In the genomic region with DNA sequence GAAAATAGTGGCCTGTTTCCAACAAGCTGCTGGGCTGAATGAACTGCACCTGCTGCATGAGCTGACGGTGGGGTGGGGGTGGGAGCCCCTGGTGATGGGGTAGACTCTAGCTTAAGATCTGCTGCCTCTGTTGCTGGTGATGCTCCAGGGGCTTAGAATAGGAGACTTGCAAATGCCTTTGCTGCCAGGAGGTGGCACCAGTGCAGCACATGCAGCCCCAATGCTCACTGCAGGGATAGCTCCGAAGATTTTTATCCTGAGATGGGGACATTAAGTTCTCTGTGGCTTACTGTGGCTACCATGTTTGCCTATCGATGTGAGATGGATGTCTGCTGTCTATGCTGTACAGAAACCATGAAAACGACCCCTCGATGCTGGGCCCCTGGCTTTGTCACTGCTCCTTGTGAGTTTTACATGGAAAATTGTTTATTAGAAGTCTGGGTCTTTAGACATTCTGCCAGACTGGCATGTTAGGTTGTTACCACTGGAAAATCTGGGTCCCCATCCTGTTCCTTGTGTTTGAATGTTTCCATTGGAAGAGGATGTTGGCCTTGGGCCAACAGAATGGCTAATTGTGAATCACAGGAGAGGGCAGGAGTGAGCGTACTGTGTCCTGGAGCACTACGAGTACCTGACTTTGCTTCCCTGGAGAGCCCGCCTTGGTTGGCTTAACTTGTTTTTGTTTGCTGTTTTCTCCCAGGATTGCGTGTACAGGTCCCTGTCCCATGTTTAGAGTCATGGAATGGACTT, we compare ENCODE assay signal across 9 mouse cellular contexts.
DNase-seq lines count a peak whose midpoint lies in the region; ATAC-seq and TF ChIP-seq lines count a peak whose summit lies in the region.
"Had no signal": no experiment of that assay in that cellular context is flagged by ENCODE, and none has a peak within 500 bp of the region (broad histone marks: within the 10 kb centered on the region; RNA-seq: fewer than 3 reads in every experiment).

No protein-coding gene starts in this region.

- no peaks in the 10 kb centered on the region for H3K9me3 ChIP-seq in hindbrain, embryonic 10.5 days
- no peaks in the 10 kb centered on the region for H3K9me3 ChIP-seq in midbrain, postnatal 0 days (ENCODE audit: low read length)
- H3K9me3 ChIP-seq: limb, embryonic 12.5 days had no signal

- H3K27ac ChIP-seq in hindbrain, embryonic 10.5 days, result no peak overlapping the region
- no peak overlapping the region for H3K27ac ChIP-seq in midbrain, postnatal 0 days (ENCODE audit: low read depth, low read length)
- H3K27ac ChIP-seq: limb, embryonic 12.5 days had no signal

- H3K4me3 ChIP-seq in hindbrain, embryonic 10.5 days, result no peak overlapping the region
- no peak overlapping the region for H3K4me3 ChIP-seq in midbrain, postnatal 0 days (ENCODE audit: low read depth, low read length)
- H3K4me3 ChIP-seq: limb, embryonic 12.5 days had no signal

- peaks cover 44% of the 10 kb centered on the region for H3K27me3 ChIP-seq in hindbrain, embryonic 10.5 days (ENCODE audit: insufficient read depth, poor library complexity, severe bottlenecking)
- H3K27me3 ChIP-seq in midbrain, postnatal 0 days (ENCODE audit: insufficient read depth, low read length), result 0 out of 2 replicates have a peak, but pooled peaks cover 7% of the 10 kb centered on the region

- 0 out of 2 replicates have a peak, but pooled peaks cover 3% of the 10 kb centered on the region for H3K36me3 ChIP-seq in hindbrain, embryonic 10.5 days
- peaks cover 3% of the 10 kb centered on the region; the same call in 1 of the 2 replicates for H3K36me3 ChIP-seq in midbrain, postnatal 0 days (ENCODE audit: insufficient read depth, low read length)

- peak; percentile 56 for DNase-seq in gastrocnemius, adult 18-20 months (ENCODE audit: low spot score)
- DNase-seq in gastrocnemius, postnatal 4 days (ENCODE audit: low spot score in 2 of 2), result no peak
- DNase-seq in NIH3T3 (ENCODE audit: low read depth), result peak; percentile 70
- peak; percentile 68 for DNase-seq in embryo, embryonic 11 days
- peak; percentile 58 for DNase-seq in hindbrain, embryonic 10.5 days (ENCODE audit: low spot score)
- DNase-seq in left cerebral cortex, adult 18-20 months (ENCODE audit: low spot score in 2 of 2), result peak; percentile 63 to 69
- peak; percentile 80 for DNase-seq in midbrain, postnatal 0 days (ENCODE audit: low spot score)
- DNase-seq in testis, postnatal 14 days (ENCODE audit: low spot score), result peak; percentile 28

- WGBS in hindbrain, embryonic 10.5 days, result 65% methylated on average over 9 of the region's 9 CpGs
- WGBS in midbrain, postnatal 0 days, result 61% methylated on average over 9 of the region's 9 CpGs

- no peak overlapping the region for H3K4me2 ChIP-seq in midbrain, postnatal 0 days (ENCODE audit: low read depth, low read length, poor library complexity, severe bottlenecking)
- H3K4me2 ChIP-seq: limb, embryonic 12.5 days had no signal

- ATAC-seq in midbrain, postnatal 0 days (ENCODE audit: low FRiP score), result 0 out of 2 replicates have a peak, but pooled peaks have one; percentile 54

- no peak overlapping the region for H3K9ac ChIP-seq in midbrain, postnatal 0 days (replicated peaks; ENCODE audit: low read length, poor library complexity, severe bottlenecking)
- H3K9ac ChIP-seq: limb, embryonic 12.5 days had no signal

- peak; percentile 93 for TF ChIP-seq CTCF in midbrain, postnatal 0 days (IDR thresholded peaks at IDR 0.05)

- H3K4me1 ChIP-seq in hindbrain, embryonic 10.5 days (replicated peaks), result 0 out of 2 replicates have a peak, but pooled peaks cover 8% of the 10 kb centered on the region
- H3K4me1 ChIP-seq in midbrain, postnatal 0 days (ENCODE audit: insufficient read depth, low read length), result no peaks in the 10 kb centered on the region

Comparison
In these comparisons a context has a peak if more than half of its experiments do, and no peak if none do; other contexts are left out.
1. DNase-seq: peak in gastrocnemius, adult 18-20 months (single experiment), NIH3T3 (single experiment), embryo, embryonic 11 days (single experiment), hindbrain, embryonic 10.5 days (single experiment), left cerebral cortex, adult 18-20 months (2 of 2), midbrain, postnatal 0 days (single experiment) and testis, postnatal 14 days (single experiment); none in gastrocnemius, postnatal 4 days (0 of 2).